Mouse (Mus musculus): ENCODE data around the gene Rergl.

Gene Rergl

GRCm38 (mm10) chr6:139501876-139502275 is at the start of gene Rergl:
TSS of gene Rergl (minus strand) at chr6:139501976.
- in situ Hi-C loops (cut with MboI; ENCODE audit: low pct_unique_long_range_greater_than_20kb in 1 of 2, low sequenced_read_pairs in 2 of 2, unreplicated experiment in 1 of 2) = no loop called here

GRCm38 (mm10) chr6:139538469-139538868 is 36.7 kb upstream of the Rergl start:
- in situ Hi-C loops (cut with MboI; ENCODE audit: low pct_unique_long_range_greater_than_20kb in 1 of 2, low sequenced_read_pairs in 2 of 2, unreplicated experiment in 1 of 2) = no loop called here

- in situ Hi-C loops (cut with MboI; ENCODE audit: low pct_unique_long_range_greater_than_20kb in 1 of 2, low sequenced_read_pairs in 2 of 2, unreplicated experiment in 1 of 2) = no loop called here
These were observed 23.6 kb upstream of the Rergl start for GRCm38 (mm10) chr6:139525406-139525805.

DNA sequence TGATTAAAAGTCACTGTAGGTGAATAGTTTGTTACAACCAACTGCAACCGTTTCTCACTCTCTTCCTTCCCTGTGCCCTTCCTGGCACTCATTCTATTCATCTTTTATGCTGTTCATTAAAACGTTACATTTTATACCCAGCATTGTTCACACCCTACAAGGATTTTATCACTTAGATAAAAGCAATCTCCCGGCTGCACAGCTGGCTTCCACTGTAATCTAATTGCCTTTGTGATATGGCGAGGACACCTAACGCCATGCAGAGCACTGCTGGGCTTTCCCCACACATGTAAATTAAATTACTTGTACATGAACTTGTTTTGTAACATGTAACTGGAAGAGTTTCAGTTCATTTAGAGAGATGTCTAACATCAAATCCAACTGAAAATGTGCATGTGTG is 22.5 kb upstream of the Rergl start:
- in situ Hi-C loops (cut with MboI; ENCODE audit: low pct_unique_long_range_greater_than_20kb in 1 of 2, low sequenced_read_pairs in 2 of 2, unreplicated experiment in 1 of 2) = no loop called here

GRCm38 (mm10) chr6:139514938-139515510 is 13.2 kb upstream of the Rergl start:
- in situ Hi-C loops (cut with MboI; ENCODE audit: low pct_unique_long_range_greater_than_20kb in 1 of 2, low sequenced_read_pairs in 2 of 2, unreplicated experiment in 1 of 2) = no loop called here

GRCm38 (mm10) chr6:139479730-139480129 is 22.0 kb downstream of the Rergl start:
- in situ Hi-C loops (cut with MboI; ENCODE audit: low pct_unique_long_range_greater_than_20kb in 1 of 2, low sequenced_read_pairs in 2 of 2, unreplicated experiment in 1 of 2) = no loop called here

DNA sequence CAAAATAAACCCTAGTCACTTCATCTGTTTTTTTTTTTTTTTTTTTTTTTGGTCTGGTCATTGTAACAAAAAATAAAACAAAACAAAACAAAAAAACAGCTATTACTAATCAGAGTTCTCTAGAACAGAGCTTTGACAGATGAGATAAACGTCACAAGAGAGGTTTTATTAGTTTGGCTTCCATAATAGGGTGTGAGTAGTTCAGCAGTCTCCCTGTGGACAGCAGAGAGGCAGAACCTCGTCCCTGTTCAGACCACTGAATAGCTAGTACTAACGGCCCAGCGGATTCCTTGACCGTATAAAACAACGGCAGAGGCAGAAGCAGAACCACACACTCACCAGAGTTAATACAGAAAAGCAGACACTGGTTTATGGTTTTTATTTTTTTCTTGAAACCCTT is 36.8 kb downstream of the Rergl start:
- in situ Hi-C loops (cut with MboI; ENCODE audit: low pct_unique_long_range_greater_than_20kb in 1 of 2, low sequenced_read_pairs in 2 of 2, unreplicated experiment in 1 of 2) = no loop called here

DNA sequence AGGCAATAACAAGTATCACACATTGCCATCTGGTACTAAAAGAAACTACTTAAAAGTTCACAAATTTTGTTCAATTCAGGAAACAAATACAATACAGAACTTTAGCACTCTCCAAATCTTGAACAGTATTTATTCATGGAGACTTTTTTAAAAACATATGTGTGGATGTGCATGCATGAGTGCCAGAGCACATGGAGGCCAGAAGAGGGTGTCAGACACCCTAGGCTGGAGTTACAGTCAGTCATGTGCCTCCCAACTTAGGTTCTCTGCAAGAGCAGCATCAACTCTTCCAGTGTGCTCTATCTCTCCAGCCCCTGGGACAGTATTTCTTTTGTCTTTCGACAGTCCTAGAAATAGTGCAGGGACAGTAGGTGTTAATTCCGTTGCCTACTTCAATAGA is 37.5 kb downstream of the Rergl start:
- in situ Hi-C loops (cut with MboI; ENCODE audit: low pct_unique_long_range_greater_than_20kb in 1 of 2, low sequenced_read_pairs in 2 of 2, unreplicated experiment in 1 of 2) = no loop called here

DNA sequence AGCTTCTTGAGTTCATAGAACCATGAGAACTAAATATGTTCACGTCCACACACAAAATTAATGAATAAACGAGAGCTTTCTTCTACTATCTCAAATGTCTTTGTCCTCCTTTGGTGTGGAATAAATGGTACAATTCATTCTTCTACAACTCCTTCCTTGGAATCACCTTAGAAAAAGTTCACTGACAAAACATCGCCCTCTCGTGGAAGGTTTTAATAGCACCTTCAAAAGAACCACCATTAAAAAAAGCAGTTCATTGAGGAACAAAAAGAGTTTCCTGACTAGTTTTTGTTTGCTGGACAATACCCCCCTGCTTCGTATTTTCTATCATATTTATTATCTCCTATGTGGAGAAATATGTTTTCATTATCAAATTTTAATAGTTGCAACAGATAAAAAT is 40.7 kb downstream of the Rergl start:
- in situ Hi-C loops (cut with MboI; ENCODE audit: low pct_unique_long_range_greater_than_20kb in 1 of 2, low sequenced_read_pairs in 2 of 2, unreplicated experiment in 1 of 2) = no loop called here

DNA sequence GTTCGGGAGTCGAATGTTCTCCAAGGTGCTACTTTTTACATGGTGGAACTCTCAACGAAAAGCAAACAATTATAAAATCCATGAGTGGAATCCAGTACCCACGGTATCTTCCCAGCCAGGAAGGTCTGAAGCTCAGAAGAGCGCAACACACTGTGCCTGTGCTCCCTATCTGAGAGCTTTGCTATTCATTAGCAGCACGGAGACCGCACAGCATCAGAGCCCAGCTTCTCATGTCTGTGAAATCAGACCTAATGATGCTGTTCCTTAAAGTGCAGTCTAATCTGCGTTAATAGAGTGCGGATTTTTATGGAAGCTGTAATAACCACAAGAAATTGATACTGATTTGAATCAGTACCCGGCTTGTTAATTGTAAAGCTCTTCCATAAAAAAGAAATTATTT is 41.3 kb downstream of the Rergl start:
- in situ Hi-C loops (cut with MboI; ENCODE audit: low pct_unique_long_range_greater_than_20kb in 1 of 2, low sequenced_read_pairs in 2 of 2, unreplicated experiment in 1 of 2) = no loop called here

DNA sequence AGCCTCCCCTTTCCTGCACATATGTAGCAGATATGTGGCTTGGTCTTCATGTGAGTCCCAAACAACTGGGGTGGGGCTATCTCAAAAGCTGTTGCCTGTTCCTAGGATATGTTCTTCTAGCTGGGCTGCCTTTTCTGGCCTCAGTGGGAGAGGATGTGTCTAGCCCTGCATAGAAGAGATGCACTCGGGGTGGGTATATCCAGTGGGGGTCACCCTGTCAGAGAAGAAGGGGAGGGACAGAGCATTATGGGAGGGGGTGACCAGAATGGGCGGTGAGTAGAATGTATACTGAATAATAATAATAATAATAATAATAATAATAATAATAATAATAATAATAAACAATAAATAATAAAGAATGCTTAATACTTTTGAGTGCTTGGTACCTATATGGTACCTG is 57.8 kb downstream of the Rergl start:
- in situ Hi-C loops (cut with MboI; ENCODE audit: low pct_unique_long_range_greater_than_20kb in 1 of 2, low sequenced_read_pairs in 2 of 2, unreplicated experiment in 1 of 2) = no loop called here
